Mouse (Mus musculus) midbrain, embryonic 16.5 days (tissue): ENCODE measurements around the gene Ifit1bl2. TPM values are rescaled to one million over a fixed set of nuclear protein-coding genes. Genes with fewer than 3 reads are reported as not detected.

Experiments used
- ATAC-seq: fragments of 200-750 bp; cut with Nextera tagmentation; 2 replicates; pipeline ENCODE4 v1.8.0; 2017; ENCODE audit warnings: moderate TSS enrichment
- H3K27ac ChIP-seq: fragments of 300-500 bp; sonication (generic); 2 replicates; pipeline ENCODE4 v1.5.1; 2014; ENCODE audit warnings: mild to moderate bottlenecking, low read length, mixed read lengths
- H3K27me3 ChIP-seq: fragments of 300-500 bp; sonication (generic); 2 replicates; pipeline ENCODE4 v1.6.1; 2014; ENCODE audit warnings: low read depth, low read length, mixed read lengths; ENCODE audit not compliant: control insufficient read depth, insufficient read depth
- H3K36me3 ChIP-seq: fragments of 300-500 bp; sonication (generic); 2 replicates; pipeline ENCODE4 v1.6.1; 2014; ENCODE audit warnings: mild to moderate bottlenecking, low read length, moderate library complexity, mixed read lengths; ENCODE audit not compliant: control insufficient read depth, insufficient read depth
- H3K4me1 ChIP-seq: fragments of 300-500 bp; sonication (generic); 2 replicates; pipeline ENCODE4 v1.6.1; 2014; ENCODE audit warnings: mild to moderate bottlenecking, low read length, mixed read lengths; ENCODE audit not compliant: control insufficient read depth, insufficient read depth
- H3K4me2 ChIP-seq: fragments of 300-500 bp; sonication (generic); 2 replicates; pipeline ENCODE4 v1.6.1; 2014; ENCODE audit warnings: mild to moderate bottlenecking, low read length, mixed read lengths
- H3K4me3 ChIP-seq: fragments of 300-500 bp; sonication (generic); 2 replicates; pipeline ENCODE4 v1.5.1; 2014; ENCODE audit warnings: low read depth, mild to moderate bottlenecking, low read length, moderate library complexity, mixed read lengths
- H3K9ac ChIP-seq: fragments of 300-500 bp; sonication (generic); 2 replicates; pipeline ENCODE4 v1.6.1; 2014; ENCODE audit warnings: low read depth, low read length, mixed read lengths
- H3K9me3 ChIP-seq: fragments of 300-500 bp; sonication (generic); replicated peaks from 2 replicates; pipeline ENCODE4 v1.6.1; 2014; ENCODE audit warnings: mild to moderate bottlenecking, low read length, mixed read lengths; ENCODE audit not compliant: control insufficient read depth, poor library complexity, severe bottlenecking
- WGBS: fragments of 180-500 bp; shearing (Covaris S2); extraction: QIAGEN DNeasy Blood & Tissue Kit; methylation state at CpG from one replicate; pipeline ENCODE4 v1.1.7; 2014; 5-methylcytosine and 5-hydroxymethylcytosine counted together
- polyA plus RNA-seq: library from polyadenylated mRNA; unstranded; fragments of >200 nt; fragmentation: Nextera tagmentation; extraction: Ambion mirVana; gene quantifications from 2 replicates; pipeline ENCODE4 v1.2.1, GENCODE M21; 2015

Gene Ifit1bl2
- polyA plus RNA-seq, 1 experiment from 2014 or later, result 0.46 TPM

DNA sequence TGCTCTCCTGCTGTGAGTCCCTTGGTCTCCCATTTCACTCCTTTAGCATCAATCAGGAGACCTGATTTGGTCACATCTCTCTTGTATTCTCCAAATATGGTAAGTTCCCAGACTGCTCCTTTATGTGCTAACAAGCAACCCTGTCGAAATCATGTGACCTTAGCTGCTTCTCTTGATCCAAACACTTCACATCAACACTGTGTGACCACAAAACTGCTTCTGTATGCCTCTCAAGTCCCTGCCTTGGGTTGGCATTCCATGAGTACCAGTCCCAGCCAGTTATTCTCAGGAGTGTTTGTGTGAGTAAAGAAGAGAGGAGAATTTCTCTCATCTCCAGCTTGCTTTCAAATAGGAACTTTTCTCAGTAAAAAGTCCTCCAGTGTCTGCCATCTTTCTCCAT is 63.4 kb downstream of the Ifit1bl2 start:
- no peak for ATAC-seq
- no peak overlapping the region for H3K27ac ChIP-seq
- WGBS, result 65% methylated on average over 1 of the region's 1 CpGs
- H3K27me3 ChIP-seq, result no peaks in the 10 kb centered on the region
- H3K4me2 ChIP-seq, result no peak overlapping the region
- H3K36me3 ChIP-seq, result peaks cover 3% of the 10 kb centered on the region; the same call in 1 of the 2 replicates
- H3K4me1 ChIP-seq, result no peaks in the 10 kb centered on the region
- no peaks in the 10 kb centered on the region for H3K9me3 ChIP-seq
- H3K4me3 ChIP-seq, result no peak overlapping the region
- H3K9ac ChIP-seq, result no peak overlapping the region

DNA sequence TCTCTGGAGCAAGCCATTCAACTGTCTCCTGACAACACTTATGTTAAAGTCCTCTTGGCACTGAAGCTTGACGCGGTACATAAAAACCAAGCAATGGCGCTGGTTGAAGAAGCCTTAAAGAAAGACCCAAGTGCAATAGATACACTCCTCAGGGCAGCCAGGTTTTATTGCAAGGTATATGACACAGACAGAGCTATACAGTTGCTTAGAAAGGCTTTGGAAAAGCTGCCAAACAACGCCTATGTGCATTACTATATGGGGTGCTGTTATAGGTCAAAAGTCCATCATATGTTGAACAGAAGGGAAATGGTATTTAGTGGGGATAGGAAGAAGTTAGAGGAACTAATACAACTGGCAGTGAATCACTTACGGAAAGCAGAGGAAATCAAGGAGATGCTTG is 66.9 kb downstream of the Ifit1bl2 start:
- peaks cover 3% of the 10 kb centered on the region; the same call in 1 of the 2 replicates for H3K36me3 ChIP-seq
- no peak overlapping the region for H3K4me3 ChIP-seq
- H3K9ac ChIP-seq, result no peak overlapping the region
- no peak for ATAC-seq
- H3K27me3 ChIP-seq, result no peaks in the 10 kb centered on the region
- no peak overlapping the region for H3K27ac ChIP-seq
- no peaks in the 10 kb centered on the region for H3K4me1 ChIP-seq
- H3K4me2 ChIP-seq, result no peak overlapping the region
- H3K9me3 ChIP-seq, result no peaks in the 10 kb centered on the region
- WGBS, result 97% methylated on average over 5 of the region's 5 CpGs

DNA sequence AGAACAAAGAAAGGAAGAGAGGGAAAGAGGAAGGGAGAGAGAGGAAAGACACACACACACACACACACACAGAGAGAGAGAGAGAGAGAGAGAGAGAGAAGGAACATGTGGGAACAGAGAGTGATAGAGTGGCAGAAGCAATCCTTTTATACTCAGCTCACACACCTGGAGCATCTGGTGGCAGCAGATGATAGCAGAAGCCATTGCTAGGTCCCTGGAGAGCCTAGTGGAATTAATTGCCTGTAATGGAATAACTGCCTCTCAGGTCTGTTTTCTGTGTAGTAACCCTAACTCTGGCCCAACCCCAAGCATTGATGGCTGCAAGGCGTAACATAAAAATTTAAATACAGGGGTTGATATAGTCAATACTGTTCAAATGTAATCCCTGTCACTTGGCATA is 69.5 kb downstream of the Ifit1bl2 start:
- H3K4me2 ChIP-seq, result no peak overlapping the region
- no peaks in the 10 kb centered on the region for H3K9me3 ChIP-seq
- ATAC-seq, result peak; percentile 54
- H3K36me3 ChIP-seq, result peaks cover 3% of the 10 kb centered on the region; the same call in 1 of the 2 replicates
- H3K27ac ChIP-seq, result no peak overlapping the region
- H3K27me3 ChIP-seq, result no peaks in the 10 kb centered on the region
- no peak overlapping the region for H3K4me3 ChIP-seq
- no peaks in the 10 kb centered on the region for H3K4me1 ChIP-seq
- H3K9ac ChIP-seq, result no peak overlapping the region
- 88% methylated on average over 1 of the region's 1 CpGs for WGBS

DNA sequence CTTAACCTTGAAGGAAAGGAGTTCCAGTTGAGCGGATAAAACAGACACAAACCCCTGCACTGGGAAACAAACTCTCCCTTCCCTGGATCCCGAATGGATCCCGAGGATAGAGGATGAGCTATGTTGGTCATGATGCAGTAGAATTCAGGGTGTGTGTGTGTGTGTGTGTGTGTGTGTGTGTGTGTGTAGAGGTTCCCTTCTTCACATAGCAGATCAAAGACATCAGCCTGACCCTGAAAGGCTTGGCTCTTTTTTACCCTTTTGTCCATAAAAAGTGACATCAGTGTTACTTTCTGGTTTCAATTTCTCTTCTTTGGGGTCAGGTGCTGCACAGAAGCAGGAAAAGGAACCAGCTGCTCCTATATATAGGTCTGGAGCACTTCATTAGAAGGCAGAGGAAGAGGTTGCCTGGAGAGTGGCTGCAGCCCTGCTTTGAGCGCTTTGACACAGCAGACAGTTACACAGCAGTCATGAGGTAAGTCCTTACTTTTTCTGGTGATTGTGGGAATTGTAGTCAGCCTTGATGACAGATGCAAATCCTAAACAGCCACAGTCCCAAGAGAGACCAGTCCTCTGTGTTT is 70.6 kb downstream of the Ifit1bl2 start:
- no peak overlapping the region for H3K27ac ChIP-seq
- no peak for ATAC-seq
- no peaks in the 10 kb centered on the region for H3K4me1 ChIP-seq
- no peaks in the 10 kb centered on the region for H3K9me3 ChIP-seq
- no peak overlapping the region for H3K4me2 ChIP-seq
- no peak overlapping the region for H3K9ac ChIP-seq
- H3K27me3 ChIP-seq, result no peaks in the 10 kb centered on the region
- no peak overlapping the region for H3K4me3 ChIP-seq
- peaks cover 3% of the 10 kb centered on the region; the same call in 1 of the 2 replicates for H3K36me3 ChIP-seq
- 72% methylated on average over 4 of the region's 4 CpGs for WGBS

DNA sequence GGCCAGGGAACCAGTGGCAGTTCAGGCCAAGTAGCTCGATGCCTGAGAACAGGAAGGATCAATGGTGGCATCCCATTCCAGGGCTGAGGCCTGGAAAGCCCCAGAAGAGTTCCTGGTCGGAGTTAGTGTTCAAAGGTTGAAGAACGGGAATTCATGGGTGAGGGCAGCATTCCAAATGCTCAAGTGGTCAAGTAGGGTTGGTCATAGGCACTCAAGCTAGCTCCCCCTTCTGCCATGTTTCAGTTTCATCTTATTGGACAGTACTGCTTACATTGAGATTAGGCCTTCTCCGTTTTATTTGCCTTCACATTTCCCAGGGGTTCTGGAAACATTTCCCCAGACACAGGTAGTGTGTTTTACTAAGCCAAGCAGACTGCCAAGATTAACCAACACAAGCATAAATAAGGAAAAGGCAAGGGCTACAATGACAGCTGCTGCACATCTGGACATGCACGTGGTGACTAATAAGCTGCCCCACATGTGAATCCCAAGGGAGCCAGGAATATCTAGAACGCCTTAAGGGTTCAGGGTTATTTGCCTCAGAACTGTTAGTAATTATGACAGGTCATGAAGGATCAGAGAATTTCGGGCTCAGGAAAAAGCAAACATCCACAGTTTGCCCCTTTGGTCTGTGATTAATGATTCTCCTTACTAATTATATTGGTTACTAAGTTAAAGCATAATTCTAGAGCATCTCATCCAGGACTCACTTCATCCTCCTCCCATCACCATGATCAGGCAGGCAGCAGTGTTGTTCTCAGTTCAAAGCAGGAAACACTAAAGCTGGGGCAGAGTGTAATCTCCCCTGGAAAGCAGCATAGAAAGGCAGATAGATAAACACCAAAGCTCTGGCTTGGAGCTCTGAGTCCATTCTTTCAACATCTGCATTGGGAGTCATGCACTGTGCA is 71.3 kb downstream of the Ifit1bl2 start:
- H3K4me1 ChIP-seq, result no peaks in the 10 kb centered on the region
- H3K36me3 ChIP-seq, result peaks cover 3% of the 10 kb centered on the region; the same call in 1 of the 2 replicates
- no peaks in the 10 kb centered on the region for H3K27me3 ChIP-seq
- no peak overlapping the region for H3K4me3 ChIP-seq
- 75% methylated on average over 7 of the region's 7 CpGs for WGBS
- no peak for ATAC-seq
- H3K9ac ChIP-seq, result no peak overlapping the region
- H3K9me3 ChIP-seq, result no peaks in the 10 kb centered on the region
- no peak overlapping the region for H3K4me2 ChIP-seq
- H3K27ac ChIP-seq, result no peak overlapping the region

Other genes starting within 250 kb of the Ifit1bl2 start
- 0.72 and 0.78 TPM in 2 replicates for gene Ch25h, start 165.6 kb downstream of the Ifit1bl2 start, polyA plus RNA-seq
- gene Lipa, start 113.3 kb downstream of the Ifit1bl2 start, polyA plus RNA-seq, result 24.9 and 27.2 TPM in 2 replicates
- gene Ifit2, start 90.0 kb downstream of the Ifit1bl2 start, polyA plus RNA-seq, result 8.3 and 9.9 TPM in 2 replicates
- 1.0 and 1.8 TPM in 2 replicates for gene Ifit3, start 57.2 kb downstream of the Ifit1bl2 start, polyA plus RNA-seq
- gene Ifit1bl1, start 38.8 kb downstream of the Ifit1bl2 start, polyA plus RNA-seq, result 1.1 and 2.4 TPM in 2 replicates
- 0.14 and 0.20 TPM in 2 replicates for gene Ifit3b, start 32.8 kb downstream of the Ifit1bl2 start, polyA plus RNA-seq
- gene Ifit1, start 128 bp upstream of the Ifit1bl2 start, polyA plus RNA-seq, result 0.29 and 0.35 TPM in 2 replicates
- gene Slc16a12, start 106.5 kb upstream of the Ifit1bl2 start, polyA plus RNA-seq, result 2.8 and 3.0 TPM in 2 replicates
- gene Pank1, start 238.7 kb upstream of the Ifit1bl2 start, polyA plus RNA-seq, result 8.2 and 8.8 TPM in 2 replicates